Mouse (Mus musculus) neutrophil, adult 5-6 weeks (primary cell): ENCODE data around the gene Fibin. TPM values are rescaled to one million over a fixed set of nuclear protein-coding genes. Genes with fewer than 3 reads are reported as not detected.

Source experiments
- ATAC-seq: fragments of 151-379, 151-347 bp; 2 replicates; pipeline ENCODE4 v1.8.0; 2017; ENCODE audit warnings: mild to moderate bottlenecking, moderate TSS enrichment; ENCODE audit not compliant: insufficient number of reproducible peaks, poor library complexity, low FRiP score, severe bottlenecking; ENCODE audit errors: extremely low read depth
- total RNA-seq: library from RNA; stranded (forward); fragments of 200-1000 nt; gene quantifications from 2 replicates; pipeline ENCODE4 v1.2.3, GENCODE M21; 2017

Gene Fibin
- total RNA-seq: 0.12 TPM in 1 of 2 replicates, not detected in the other

- no peak for ATAC-seq
These were observed at the start of gene Fibin for GRCm38 (mm10) chr2:110362432-110363283. Gene Fibin, minus strand, starts transcription at chr2:110363183.

- ATAC-seq: no peak
These were observed 48.4 kb upstream of the Fibin start for GRCm38 (mm10) chr2:110411428-110411827.

DNA sequence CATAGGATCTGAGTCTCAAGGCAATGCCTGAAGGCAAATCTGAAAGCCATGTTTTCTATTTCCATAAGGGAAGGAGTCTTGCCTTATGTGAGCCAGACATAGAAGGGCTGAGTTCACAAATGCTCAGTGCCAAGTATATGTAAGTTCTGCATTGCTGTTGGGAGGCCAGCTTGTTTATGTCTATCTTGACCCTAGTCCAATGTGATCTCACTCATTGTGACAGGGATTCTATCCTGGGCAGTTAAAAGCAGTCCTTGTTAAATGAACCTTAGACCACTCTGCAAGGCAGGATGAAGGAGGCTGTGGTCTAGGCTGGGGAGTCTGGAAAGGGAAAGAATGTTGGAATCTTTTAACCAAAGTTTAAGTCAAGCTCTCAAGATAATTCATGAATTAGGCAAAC lies 45.8 kb upstream of the Fibin start:
- ATAC-seq: no peak

GRCm38 (mm10) chr2:110392714-110393336 lies 29.8 kb upstream of the Fibin start:
- no peak for ATAC-seq

DNA sequence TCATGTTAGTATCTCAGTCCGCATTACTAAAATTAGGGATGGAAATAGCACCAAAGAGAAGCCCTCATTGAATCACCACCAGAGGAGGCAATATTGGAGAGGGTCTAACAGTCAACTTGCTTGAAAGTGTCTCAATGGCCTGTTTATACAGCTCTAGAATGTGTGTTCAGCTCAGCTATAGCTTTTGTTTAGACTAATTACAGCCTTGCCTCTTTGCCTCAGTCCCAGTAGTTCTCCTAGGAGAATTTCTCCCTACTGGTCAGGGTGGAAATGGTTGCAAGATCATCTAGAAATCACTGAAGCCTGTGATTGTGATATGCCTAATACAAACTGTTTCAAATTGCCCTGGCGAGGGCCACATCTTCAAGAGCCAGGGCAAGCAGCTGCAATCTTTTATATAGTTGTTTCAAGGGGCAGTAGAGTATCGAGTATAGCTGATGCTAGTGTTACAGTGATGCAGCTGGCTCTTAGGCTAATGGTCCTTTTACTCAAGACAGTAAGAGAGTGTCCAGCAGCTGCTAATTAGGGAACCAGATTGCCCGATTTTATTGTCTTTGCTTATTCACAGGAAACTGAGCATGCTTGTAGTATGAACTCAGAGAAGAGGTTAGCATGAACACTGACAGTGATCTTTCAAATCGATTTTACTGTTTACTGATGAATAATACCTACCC lies 27.9 kb upstream of the Fibin start:
- ATAC-seq: no peak

- ATAC-seq: no peak
These were observed 16.8 kb upstream of the Fibin start for GRCm38 (mm10) chr2:110379811-110380210.

DNA sequence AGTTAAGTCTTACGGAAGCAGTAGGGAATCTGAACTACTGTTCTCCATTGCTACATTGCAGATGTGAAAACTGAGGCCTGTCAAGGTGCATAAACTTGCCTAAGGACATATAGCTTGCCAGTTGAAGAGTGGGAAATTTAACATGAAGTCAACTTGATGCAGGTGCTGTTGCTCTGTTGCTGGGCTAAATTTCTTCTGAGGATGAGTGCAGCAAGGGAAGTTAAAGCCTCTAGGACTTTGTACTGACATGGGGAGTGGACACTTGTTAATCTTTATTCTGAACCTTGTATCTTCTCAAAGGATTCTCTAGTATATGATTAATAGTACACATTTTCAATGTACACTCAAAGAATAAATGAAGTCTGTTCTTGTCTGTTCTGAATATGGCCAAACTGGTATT lies 13.7 kb upstream of the Fibin start:
- ATAC-seq: no peak

GRCm38 (mm10) chr2:110375475-110375874 lies 12.5 kb upstream of the Fibin start:
- no peak for ATAC-seq

DNA sequence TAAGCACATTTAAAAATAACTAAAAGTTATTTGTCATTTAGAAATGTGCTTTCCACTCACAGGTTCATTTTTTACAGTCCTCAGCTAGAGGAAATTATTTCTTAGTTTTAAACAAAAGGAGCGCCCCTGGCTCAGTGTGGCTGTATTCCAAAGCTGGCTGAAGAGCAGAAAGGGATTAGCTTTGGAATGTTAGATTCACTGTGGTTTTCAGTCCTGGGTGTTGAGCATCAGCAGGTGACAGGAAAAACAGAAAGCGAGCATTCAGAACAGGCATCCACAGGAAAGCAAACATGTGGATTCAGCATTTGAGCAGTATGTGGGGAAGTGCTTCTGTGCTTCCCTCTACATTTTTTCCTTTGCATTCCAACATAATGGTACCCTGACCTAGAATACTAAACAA lies 10.2 kb upstream of the Fibin start:
- no peak for ATAC-seq

DNA sequence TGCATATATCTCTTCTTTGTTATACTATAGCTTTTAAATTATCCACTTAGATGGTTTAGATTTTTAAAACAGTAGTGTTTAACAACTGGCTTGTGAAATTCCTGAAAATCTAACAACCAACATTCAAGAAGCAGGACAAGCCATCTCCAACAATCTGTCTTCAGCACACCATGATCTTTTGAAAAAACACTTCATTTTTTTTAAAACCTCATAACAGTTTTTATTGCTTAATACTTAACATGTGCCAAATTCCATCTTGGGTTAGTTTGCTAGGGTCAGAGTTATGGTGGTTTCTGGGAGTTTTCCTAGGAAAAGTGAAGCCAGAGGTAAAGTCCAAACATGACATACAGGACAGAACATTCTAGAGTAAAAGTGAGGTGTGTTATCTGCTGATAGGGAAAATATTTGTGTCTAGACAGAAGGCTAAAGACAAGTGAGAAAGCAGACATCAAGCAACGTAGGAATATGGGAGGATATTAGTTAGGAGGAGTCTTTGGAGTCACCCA lies 4.5 kb upstream of the Fibin start:
- no peak for ATAC-seq

DNA sequence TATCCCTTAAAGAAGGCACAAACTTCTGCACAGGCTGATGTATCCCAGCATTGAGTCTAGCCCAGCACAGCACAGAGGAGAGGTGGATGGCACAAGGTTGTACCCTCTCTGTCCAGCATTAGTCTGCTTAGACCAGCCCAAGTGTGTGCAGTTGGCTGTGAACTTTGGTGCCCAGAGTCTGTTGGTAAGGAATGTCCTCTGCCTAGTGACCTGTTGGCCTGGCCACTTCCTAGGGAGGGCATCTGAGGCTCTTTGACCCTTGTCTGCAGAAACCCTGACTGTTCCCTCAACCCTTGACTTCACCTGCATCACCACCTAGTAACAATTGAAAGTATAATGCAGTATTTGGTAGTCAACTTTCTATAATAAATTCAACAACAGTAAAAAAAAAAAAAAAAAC lies 2.4 kb upstream of the Fibin start:
- no peak for ATAC-seq

DNA sequence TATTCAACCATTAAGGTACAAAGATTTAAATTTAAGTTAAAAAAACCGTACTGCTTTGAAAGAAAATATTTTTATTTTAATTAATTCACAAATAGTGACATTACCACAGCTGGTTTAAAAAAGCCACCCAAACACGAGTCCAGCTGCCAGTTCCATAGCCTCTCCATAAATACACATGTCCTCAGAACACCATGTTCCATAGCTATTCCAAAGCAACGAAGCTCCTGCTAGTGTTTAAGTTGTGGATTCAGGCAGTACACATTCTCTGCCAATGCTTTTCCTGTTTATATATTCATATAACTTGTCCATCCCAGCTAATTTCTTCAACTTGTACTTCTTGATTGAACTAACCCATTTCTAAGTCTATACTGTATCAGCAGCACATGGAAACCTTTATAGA lies 872 bp upstream of the Fibin start:
- ATAC-seq: no peak

GRCm38 (mm10) chr2:110353302-110353970 lies 9.5 kb downstream of the Fibin start:
- no peak for ATAC-seq

DNA sequence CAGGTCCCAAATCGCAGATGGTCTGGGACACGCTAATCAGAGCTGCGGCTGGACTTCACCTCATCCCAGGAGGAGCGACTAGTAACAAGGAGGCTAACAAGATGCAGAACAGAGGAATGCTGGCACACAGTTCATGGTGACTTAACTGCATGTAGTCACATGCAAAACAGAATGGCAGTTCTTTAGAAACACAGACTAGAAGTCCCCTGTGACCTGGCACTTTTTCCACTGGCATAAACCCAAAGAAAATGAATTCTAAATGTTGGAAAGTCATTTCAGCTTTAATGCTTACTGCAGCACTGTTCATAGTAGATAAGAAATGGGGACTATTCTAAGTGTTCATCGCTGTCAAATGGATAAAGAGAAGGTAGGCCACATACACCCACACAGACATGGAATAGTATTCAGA lies 11.1 kb downstream of the Fibin start:
- no peak for ATAC-seq

DNA sequence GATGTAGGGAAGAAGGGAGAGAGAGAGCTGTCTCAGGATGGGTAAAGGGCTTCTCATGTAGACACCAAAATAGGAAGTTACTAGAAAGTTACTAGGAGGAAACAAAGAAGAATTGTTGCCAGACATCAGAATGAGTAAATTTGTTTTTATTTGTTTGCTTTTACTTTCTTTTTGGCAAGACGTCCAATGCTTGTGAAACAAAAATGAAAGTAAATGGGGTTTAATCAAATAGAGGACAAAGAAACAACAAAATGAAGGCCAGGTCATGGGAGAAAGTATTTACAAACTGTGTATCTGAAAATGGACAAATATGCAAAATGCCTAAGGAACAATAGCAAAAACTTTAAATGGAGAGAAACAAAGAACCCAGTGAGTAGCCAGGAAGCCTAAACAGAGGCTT lies 11.6 kb downstream of the Fibin start:
- no peak for ATAC-seq

- no peak for ATAC-seq
These were observed 34.0 kb downstream of the Fibin start for GRCm38 (mm10) chr2:110328953-110329352.

DNA sequence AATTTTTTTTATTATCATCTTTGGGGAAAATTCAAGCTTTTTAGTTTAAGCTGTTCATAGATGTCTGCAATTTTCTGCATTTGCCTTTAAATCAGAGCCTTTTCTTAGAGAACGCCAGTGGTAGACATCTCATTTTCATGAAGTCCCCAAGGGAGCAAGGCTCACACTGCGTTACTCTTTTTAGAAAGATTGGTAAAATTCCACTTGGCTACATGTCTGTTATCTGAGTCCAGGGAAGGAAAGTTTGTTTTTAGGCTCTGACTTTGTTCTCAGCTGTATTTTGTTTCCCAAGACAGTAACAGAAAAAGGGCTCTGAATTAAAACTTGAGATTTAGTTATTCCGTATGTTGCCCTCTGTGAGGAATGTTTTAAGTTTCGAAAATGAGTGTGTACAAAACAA lies 43.0 kb downstream of the Fibin start:
- ATAC-seq: no peak

- ATAC-seq: no peak
These were observed 43.7 kb downstream of the Fibin start for GRCm38 (mm10) chr2:110319266-110319665.

- no peak for ATAC-seq
These were observed 44.3 kb downstream of the Fibin start for GRCm38 (mm10) chr2:110318719-110319118.
